Mouse (Mus musculus) hindbrain, postnatal 0 days (tissue): ENCODE results near the gene Chfr. TPM values are rescaled to one million over a fixed set of nuclear protein-coding genes. Genes with fewer than 3 reads are reported as not detected.

Experiments used
- ATAC-seq: fragments of 200-750 bp; cut with Nextera tagmentation; 2 replicates; pipeline ENCODE4 v1.8.0; 2017; ENCODE audit warnings: mild to moderate bottlenecking, moderate TSS enrichment, moderate library complexity
- DNase-seq: peaks from one replicate; pipeline ENCODE4 v3.0.0-alpha.2; 2015; ENCODE audit warnings: low spot score
- H3K27ac ChIP-seq: fragments of 300-500 bp; sonication (generic); 2 replicates; pipeline ENCODE4 v1.5.1; 2014; ENCODE audit warnings: mild to moderate bottlenecking
- H3K27me3 ChIP-seq: fragments of 300-500 bp; sonication (generic); 2 replicates; pipeline ENCODE4 v1.6.1; 2014; ENCODE audit warnings: low read length, mixed read lengths; ENCODE audit not compliant: insufficient read depth
- H3K36me3 ChIP-seq: fragments of 300-500 bp; sonication (generic); 2 replicates; pipeline ENCODE4 v1.6.1; 2014; ENCODE audit warnings: low read length, mixed read lengths; ENCODE audit not compliant: insufficient read depth
- H3K4me1 ChIP-seq: fragments of 300-500 bp; sonication (generic); 2 replicates; pipeline ENCODE4 v1.6.1; 2014; ENCODE audit warnings: antibody characterized with exemption, low read length, mixed read lengths; ENCODE audit not compliant: insufficient read depth
- H3K4me2 ChIP-seq: fragments of 300-500 bp; sonication (generic); 2 replicates; pipeline ENCODE4 v1.6.1; 2014; ENCODE audit warnings: low read depth, mild to moderate bottlenecking, low read length, moderate library complexity, mixed read lengths
- H3K4me3 ChIP-seq: fragments of 300-500 bp; sonication (generic); 2 replicates; pipeline ENCODE4 v1.5.1; 2014; ENCODE audit warnings: low read length
- H3K9ac ChIP-seq: fragments of 300-500 bp; sonication (generic); replicated peaks from 2 replicates; pipeline ENCODE4 v1.6.1; 2014; ENCODE audit warnings: mild to moderate bottlenecking, low read length, moderate library complexity, mixed read lengths
- H3K9me3 ChIP-seq: fragments of 300-500 bp; sonication (generic); 2 replicates; pipeline ENCODE4 v1.6.1; 2016; ENCODE audit warnings: low read length, mixed read lengths
- CTCF ChIP-seq: IDR thresholded peaks from 2 replicates; pipeline ENCODE4 v1.5.1; 2016; ENCODE audit warnings: antibody characterized with exemption, control low read depth, low read depth
- WGBS: fragments of 180-500 bp; shearing (Covaris S2); extraction: QIAGEN DNeasy Blood & Tissue Kit; methylation state at CpG from one replicate; pipeline ENCODE4 v1.1.7; 2014; 5-methylcytosine and 5-hydroxymethylcytosine counted together
- polyA plus RNA-seq: library from polyadenylated mRNA; unstranded; fragments of >200 nt; fragmentation: Nextera tagmentation; extraction: Ambion mirVana; gene quantifications from 2 replicates; pipeline ENCODE4 v1.2.1, GENCODE M21; 2015
- total RNA-seq: library from RNA; depleted of rRNA; stranded (reverse); fragments of >200 nt; gene quantifications from 2 replicates; pipeline ENCODE4 v1.2.3, GENCODE M21; 2014; rRNA removed

The Chfr gene
- total and polyA plus RNA-seq, 2 experiments from 2014 or later = 55.8 to 66.3 TPM

GRCm38 (mm10) chr5:110204777-110205176 is 69.1 kb downstream of the Chfr start:
- TF ChIP-seq CTCF = peak; percentile 50
- Histone ChIP-seq H3K4me1 (no peaks in the 10 kb centered on the region), H3K27me3 (no peaks in the 10 kb centered on the region), H3K4me3 (no peak overlapping the region), H3K9me3 (no peaks in the 10 kb centered on the region), H3K27ac (no peak overlapping the region), H3K4me2 (no peak overlapping the region), H3K36me3 (peaks cover 77% of the 10 kb centered on the region), H3K9ac (no peak overlapping the region)
- ATAC-seq (no peak), DNase-seq (no peak)
- 83% methylated on average over 6 of the region's 6 CpGs for WGBS

GRCm38 (mm10) chr5:110211312-110211711 is 75.7 kb downstream of the Chfr start:
- H3K4me2 ChIP-seq = no peak overlapping the region
- H3K9ac ChIP-seq = no peak overlapping the region
- peaks cover 82% of the 10 kb centered on the region for H3K36me3 ChIP-seq
- no peaks in the 10 kb centered on the region for H3K27me3 ChIP-seq
- DNase-seq = no peak
- no peaks in the 10 kb centered on the region for H3K4me1 ChIP-seq
- ATAC-seq = no peak
- H3K4me3 ChIP-seq = no peak overlapping the region
- no peak for TF ChIP-seq CTCF
- 95% methylated on average over 2 of the region's 2 CpGs for WGBS
- no peak overlapping the region for H3K27ac ChIP-seq
- H3K9me3 ChIP-seq = no peaks in the 10 kb centered on the region

GRCm38 (mm10) chr5:110216780-110217179 is 81.1 kb downstream of the Chfr start:
- Histone ChIP-seq H3K27me3 (no peaks in the 10 kb centered on the region), H3K9me3 (no peaks in the 10 kb centered on the region), H3K4me2 (no peak overlapping the region), H3K9ac (no peak overlapping the region), H3K4me1 (no peaks in the 10 kb centered on the region), H3K36me3 (peaks cover 83% of the 10 kb centered on the region), H3K27ac (no peak overlapping the region), H3K4me3 (no peak overlapping the region)
- WGBS = 89% methylated on average over 3 of the region's 3 CpGs
- no peak for DNase-seq
- TF ChIP-seq CTCF = no peak
- no peak for ATAC-seq

GRCm38 (mm10) chr5:110220331-110220730 is 84.7 kb downstream of the Chfr start:
- peaks cover 65% of the 10 kb centered on the region for H3K36me3 ChIP-seq
- 95% methylated on average over 4 of the region's 4 CpGs for WGBS

More at GRCm38 (mm10) chr5:110220331-110220730, 84.7 kb downstream of the Chfr start:
- DNase-seq (no peak), ATAC-seq (no peak)
- no peak overlapping the region for H3K4me3 ChIP-seq
- no peak overlapping the region for H3K27ac ChIP-seq
- no peak for TF ChIP-seq CTCF
- no peaks in the 10 kb centered on the region for H3K27me3 ChIP-seq
- H3K4me2 ChIP-seq = no peak overlapping the region
- no peaks in the 10 kb centered on the region for H3K9me3 ChIP-seq
- no peaks in the 10 kb centered on the region for H3K4me1 ChIP-seq
- no peak overlapping the region for H3K9ac ChIP-seq

Other genes with a start within 250 kb of the Chfr start
- 3.6 and 5.2 TPM in 2 replicates for gene Gm15446, start 212.4 kb upstream of the Chfr start, total RNA-seq
- gene Gm15446, start 212.4 kb upstream of the Chfr start, polyA plus RNA-seq = 0.38 and 0.59 TPM in 2 replicates
- 11.6 and 11.7 TPM in 2 replicates for gene Zfp932, start 139.3 kb upstream of the Chfr start, total RNA-seq
- gene Zfp932, start 139.3 kb upstream of the Chfr start, polyA plus RNA-seq = 19.0 and 19.9 TPM in 2 replicates
- 1.2 TPM in 1 of 2 replicates, not detected in the other for gene Gm17655, start 63.3 kb upstream of the Chfr start, total RNA-seq
- 1.5 and 2.9 TPM in 2 replicates for gene Gm17655, start 63.3 kb upstream of the Chfr start, polyA plus RNA-seq
- gene Gm35315, start 41.4 kb upstream of the Chfr start, total RNA-seq = 0.37 TPM in 1 of 2 replicates, not detected in the other
- 0.30 and 0.33 TPM in 2 replicates for gene Gm35315, start 41.4 kb upstream of the Chfr start, polyA plus RNA-seq
- 14.4 and 22.8 TPM in 2 replicates for gene Plcxd1, start 35.9 kb upstream of the Chfr start, total RNA-seq
- gene Plcxd1, start 35.9 kb upstream of the Chfr start, polyA plus RNA-seq = 8.6 and 8.7 TPM in 2 replicates
- 77.1 and 90.3 TPM in 2 replicates for gene Gtpbp6, start 27.6 kb upstream of the Chfr start, total RNA-seq
- gene Gtpbp6, start 27.6 kb upstream of the Chfr start, polyA plus RNA-seq = 55.9 and 61.6 TPM in 2 replicates
- gene Zfp605, start 25.8 kb upstream of the Chfr start, total RNA-seq = 6.1 and 7.2 TPM in 2 replicates
- 14.3 and 14.5 TPM in 2 replicates for gene Zfp605, start 25.8 kb upstream of the Chfr start, polyA plus RNA-seq
- gene Golga3, start 40.9 kb downstream of the Chfr start, total RNA-seq = 13.9 and 15.9 TPM in 2 replicates
- gene Golga3, start 40.9 kb downstream of the Chfr start, polyA plus RNA-seq = 17.2 and 18.0 TPM in 2 replicates
- 21.2 and 25.0 TPM in 2 replicates for gene Ankle2, start 95.2 kb downstream of the Chfr start, total RNA-seq
- gene Ankle2, start 95.2 kb downstream of the Chfr start, polyA plus RNA-seq = 19.6 and 20.5 TPM in 2 replicates
- gene Pgam5, start 134.1 kb downstream of the Chfr start, total RNA-seq = 117 and 129 TPM in 2 replicates
- 95.4 and 106 TPM in 2 replicates for gene Pgam5, start 134.1 kb downstream of the Chfr start, polyA plus RNA-seq
- 14.3 and 17.0 TPM in 2 replicates for gene Pxmp2, start 150.3 kb downstream of the Chfr start, total RNA-seq
- gene Pxmp2, start 150.3 kb downstream of the Chfr start, polyA plus RNA-seq = 19.5 and 20.8 TPM in 2 replicates
- 15.8 and 17.1 TPM in 2 replicates for gene Pole, start 150.5 kb downstream of the Chfr start, total RNA-seq
- gene Pole, start 150.5 kb downstream of the Chfr start, polyA plus RNA-seq = 4.8 and 6.5 TPM in 2 replicates
- 11.9 and 12.8 TPM in 2 replicates for gene P2rx2, start 207.4 kb downstream of the Chfr start, total RNA-seq
- gene P2rx2, start 207.4 kb downstream of the Chfr start, polyA plus RNA-seq = 11.5 and 11.8 TPM in 2 replicates
- not detected in 2 replicates for gene Lrcol1, start 208.9 kb downstream of the Chfr start, total RNA-seq
- 0.28 TPM in 1 of 2 replicates, not detected in the other for gene Lrcol1, start 208.9 kb downstream of the Chfr start, polyA plus RNA-seq